Mouse (Mus musculus): Measurements from ENCODE around the gene Ifitm3. TPM values are rescaled to one million over a fixed set of nuclear protein-coding genes. Genes with fewer than 3 reads are reported as not detected.

Gene Ifitm3
- 0.25 TPM in 1 of 2 replicates, not detected in the other for total RNA-seq (2012; rRNA removed)
- total RNA-seq (2014; rRNA removed): not detected in 2 replicates
- polyA plus RNA-seq (2012; ENCODE audit: insufficient read length, low read depth): not detected in 2 replicates

DNA sequence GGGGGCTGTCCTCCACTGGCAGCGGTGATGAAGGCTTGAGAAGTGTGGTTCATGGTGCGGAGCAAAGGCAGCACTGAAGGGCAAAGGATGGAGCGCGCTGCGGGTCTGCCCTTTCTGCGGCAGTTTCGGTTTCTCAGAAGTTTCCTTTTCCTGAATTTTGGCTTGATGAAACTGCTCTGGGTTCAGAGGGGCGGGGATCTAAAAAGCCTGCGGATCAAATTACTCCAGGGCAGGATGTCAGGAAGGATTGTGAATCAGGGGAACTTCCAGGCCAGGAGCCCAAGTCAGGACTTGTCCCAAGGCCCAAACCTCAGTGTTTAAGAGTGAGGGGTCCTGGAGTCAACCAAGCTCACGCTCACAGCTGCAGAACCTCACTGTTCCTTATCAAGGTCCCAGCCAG is at the start of gene Ifitm3:
Gene Ifitm3, minus strand, starts transcription at position 178 of the 400 bp plus-strand sequence.
- Histone ChIP-seq H3K27ac (ENCODE audit: insufficient read depth, low read depth) (no peak within 1 kb of the TSS), H3K9ac (ENCODE audit: insufficient read depth, low read depth) (no peak within 1 kb of the TSS), H3K9me3 (replicated peaks; ENCODE audit: low read length) (peaks cover 5% of the 10 kb centered on the region), H3K4me3 (replicated peaks in 1 of 3; ENCODE audit: low read depth in 2 of 3, low read length in 2 of 3, poor library complexity in 1 of 3) (no peak within 1 kb of the TSS), H3K4me2 (ENCODE audit: insufficient read depth, low read depth, poor library complexity, severe bottlenecking) (no peak within 1 kb of the TSS), H3K36me3 (replicated peaks in 1 of 2; ENCODE audit: control insufficient read depth in 1 of 2, insufficient read depth in 1 of 2, low read length in 1 of 2) (no peaks in the 10 kb centered on the region), H3K4me1 (ENCODE audit: control insufficient read depth in 1 of 2, insufficient read depth in 2 of 2) (peaks cover 0 to 8% of the 10 kb centered on the region in 2 experiments; a peak in 2 of 4 replicates), H3K79me2 (replicated peaks; ENCODE audit: control insufficient read depth, extremely low read depth, insufficient read depth, poor library complexity, severe bottlenecking) (no peaks in the 10 kb centered on the region), H3K27me3 (replicated peaks) (peaks cover 12% of the 10 kb centered on the region)
- dilution Hi-C loops (cut with MboI; ENCODE audit: extremely low pct_ligation_motif_present, extremely low pct_unique_long_range_greater_than_20kb, low sequenced_read_pairs) (no loop called here), in situ Hi-C loops (cut with MboI; ENCODE audit: low pct_ligation_motif_present, low pct_unique_long_range_greater_than_20kb, low sequenced_read_pairs) (loop anchor here (5.0 kb wide), 2 partner anchors 37 to 53 kb away; partner anchors contain the start of genes Gm45717 and Ifitm2)
- no peak for TF ChIP-seq ZMIZ1 (IDR thresholded peaks at IDR 0.05; ENCODE audit: low read depth, low read length)
- TF ChIP-seq KAT2A (IDR thresholded peaks at IDR 0.05; ENCODE audit: insufficient replicate concordance, low read length): no peak
- TF ChIP-seq POLR2A (IDR thresholded peaks at IDR 0.05; ENCODE audit: low read depth, low read length): no peak
- no peak for TF ChIP-seq MAX (IDR thresholded peaks at IDR 0.05; ENCODE audit: low read length)
- no peak for TF ChIP-seq TCF12 (IDR thresholded peaks at IDR 0.05; ENCODE audit: low read depth, low read length)
- TF ChIP-seq MEF2A (IDR thresholded peaks at IDR 0.05; ENCODE audit: borderline replicate concordance, low read depth, low read length): no peak
- TF ChIP-seq HCFC1 (IDR thresholded peaks at IDR 0.05; ENCODE audit: low read depth, low read length): no peak
- TF ChIP-seq TBP (conservative IDR thresholded peaks at IDR 0.05; ENCODE audit: low read depth, low read length): no peak
- no peak for DNase-seq (ENCODE audit: extremely low read depth)

DNA sequence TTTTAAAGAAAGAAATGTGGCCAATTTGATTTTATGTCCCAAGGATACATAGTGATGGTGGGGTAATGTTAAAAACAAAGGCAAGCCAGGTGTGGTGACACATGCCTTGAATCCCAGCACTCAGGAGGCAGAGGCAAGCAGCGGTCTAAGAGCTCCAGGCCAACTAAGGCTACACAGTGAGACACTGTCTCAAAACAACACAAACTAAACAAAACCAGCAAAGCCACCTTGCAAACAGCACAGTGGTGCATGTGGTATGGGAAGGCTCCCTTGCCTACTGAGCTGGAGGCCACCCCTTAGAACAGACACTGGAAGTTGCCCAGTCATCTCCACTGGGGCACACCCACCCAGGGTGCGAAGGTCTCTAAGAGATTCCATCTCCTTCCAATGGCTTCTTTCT is 49.4 kb upstream of the Ifitm3 start:
- in situ Hi-C loops (cut with MboI; ENCODE audit: low pct_ligation_motif_present, low pct_unique_long_range_greater_than_20kb, low sequenced_read_pairs): no loop called here
- H3K27ac ChIP-seq (ENCODE audit: insufficient read depth, low read depth): no peak overlapping the region
- no peak overlapping the region for H3K9ac ChIP-seq (ENCODE audit: insufficient read depth, low read depth)
- H3K36me3 ChIP-seq (replicated peaks in 1 of 2; ENCODE audit: control insufficient read depth in 1 of 2, insufficient read depth in 1 of 2, low read length in 1 of 2): no peaks in the 10 kb centered on the region
- H3K79me2 ChIP-seq (replicated peaks; ENCODE audit: control insufficient read depth, extremely low read depth, insufficient read depth, poor library complexity, severe bottlenecking): no peaks in the 10 kb centered on the region
- H3K4me1 ChIP-seq (ENCODE audit: control insufficient read depth in 1 of 2, insufficient read depth in 2 of 2): peaks cover 21 to 38% of the 10 kb centered on the region in 2 experiments
- no peak for DNase-seq (ENCODE audit: extremely low read depth)
- H3K4me2 ChIP-seq (ENCODE audit: insufficient read depth, low read depth, poor library complexity, severe bottlenecking): peak overlapping the region; percentile 92
- dilution Hi-C loops (cut with MboI; ENCODE audit: extremely low pct_ligation_motif_present, extremely low pct_unique_long_range_greater_than_20kb, low sequenced_read_pairs): no loop called here
- H3K9me3 ChIP-seq (replicated peaks; ENCODE audit: low read length): peaks cover 16% of the 10 kb centered on the region
- H3K27me3 ChIP-seq (replicated peaks): peaks cover 68% of the 10 kb centered on the region
- no peak overlapping the region for H3K4me3 ChIP-seq (replicated peaks in 1 of 3; ENCODE audit: low read depth in 2 of 3, low read length in 2 of 3, poor library complexity in 1 of 3)
- TF ChIP-seq NELFE (IDR thresholded peaks at IDR 0.05; ENCODE audit: low read depth, low read length): no peak
- no peak for TF ChIP-seq ZMIZ1 (IDR thresholded peaks at IDR 0.05; ENCODE audit: low read depth, low read length)
- TF ChIP-seq MEF2A (IDR thresholded peaks at IDR 0.05; ENCODE audit: borderline replicate concordance, low read depth, low read length): no peak
- no peak for TF ChIP-seq JUND (conservative IDR thresholded peaks at IDR 0.05; ENCODE audit: low read depth, low read length)
- TF ChIP-seq MAX (IDR thresholded peaks at IDR 0.05; ENCODE audit: low read length): no peak
- TF ChIP-seq IRF4 (IDR thresholded peaks at IDR 0.05; ENCODE audit: low read depth, low read length): no peak
